Mouse (Mus musculus) heart, postnatal 10 days (tissue): ENCODE results near the gene Dydc2. TPM values are rescaled to one million over a fixed set of nuclear protein-coding genes. Genes with fewer than 3 reads are reported as not detected.

Experiments
- DNase-seq, 2 experiments: peaks; one replicate each; pipeline ENCODE4 v3.0.0; 2021
- intact Hi-C: fragments of 180-260 bp; cut with DNase I; formaldehyde crosslinking; loops from one replicate; pipeline ENCODE4 v1.15.1; 2025
- total RNA-seq, 2 experiments: library from RNA; stranded (reverse); gene quantifications; 2 replicates each; pipeline ENCODE4 v1.2.3; 2021

Gene Dydc2
- total RNA-seq, 2 experiments from 2014 or later: not detected

DNA sequence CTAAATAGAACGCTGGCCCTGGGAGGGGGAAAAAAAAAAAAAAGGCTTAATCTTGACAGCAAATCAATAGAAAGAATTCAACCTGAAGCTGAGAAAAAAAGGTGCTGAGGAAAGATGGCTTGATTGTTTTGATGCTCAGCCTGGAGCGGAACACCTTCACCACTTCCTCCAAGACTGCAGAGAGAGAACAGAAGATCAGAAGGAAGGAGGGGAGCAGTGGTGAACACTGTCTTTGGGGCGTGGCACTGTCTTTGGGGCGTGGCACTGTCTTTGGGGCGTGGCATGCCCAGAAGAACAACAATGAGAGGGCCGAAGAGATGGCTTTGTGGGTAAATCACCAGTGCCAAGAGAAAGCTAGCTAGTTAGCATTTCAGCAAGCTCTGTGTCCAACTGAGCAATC, 18.5 kb downstream of the Dydc2 start:
- intact Hi-C loops: no loop called here
- DNase-seq: no peak

DNA sequence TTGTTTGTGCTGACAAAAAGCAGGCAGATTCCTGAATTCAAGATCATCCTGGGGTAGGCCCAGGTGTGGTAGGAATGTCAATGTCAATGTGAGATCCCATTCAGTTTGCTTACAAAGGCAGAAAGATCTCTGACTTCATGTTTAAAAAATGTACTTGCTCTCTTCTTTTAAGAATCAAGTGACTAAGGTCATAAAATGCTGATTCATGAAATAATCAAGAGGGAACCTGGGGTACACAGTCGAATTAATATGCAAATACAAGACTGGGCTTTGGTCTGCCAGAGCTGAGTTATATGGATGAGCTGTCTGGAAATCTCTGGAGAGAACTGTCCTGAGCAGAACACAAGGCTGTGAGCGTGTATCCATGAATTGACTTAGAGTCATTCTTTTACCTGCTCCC, 21.6 kb downstream of the Dydc2 start:
- no peak for DNase-seq
- intact Hi-C loops: no loop called here

DNA sequence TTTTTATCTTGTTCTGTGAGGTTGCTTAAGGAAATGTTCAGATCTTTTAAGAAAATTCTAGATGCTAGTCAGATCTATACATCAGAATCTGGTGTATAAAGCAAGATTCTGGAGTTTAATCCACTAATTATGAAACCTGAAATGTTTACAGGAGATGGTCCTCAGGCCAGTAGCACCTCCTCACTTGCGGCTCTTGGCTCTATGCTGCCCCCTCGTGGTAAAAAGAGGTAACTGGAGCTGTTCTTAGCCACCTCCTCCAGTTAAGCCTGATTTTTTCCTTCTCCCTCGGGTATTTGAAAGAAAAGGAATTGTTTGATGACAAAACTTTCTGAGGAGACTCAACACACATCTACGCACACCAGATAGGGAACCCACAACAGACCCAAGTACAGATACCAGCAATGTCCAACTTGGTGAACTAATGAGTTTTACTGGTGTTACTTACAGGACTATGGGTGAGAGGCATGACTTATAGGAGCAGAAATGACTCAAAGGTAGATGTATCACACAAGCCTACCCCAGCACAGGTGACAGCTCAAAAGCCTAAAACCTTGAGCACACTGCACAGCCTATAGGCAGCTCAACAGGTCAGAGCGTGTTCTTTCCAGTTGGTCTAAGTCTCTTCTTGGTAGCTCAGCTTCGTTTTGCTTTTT, 33.7 kb downstream of the Dydc2 start:
- peak; percentile 57 to 77 for DNase-seq
- intact Hi-C loops: loop anchor here (2.0 kb wide), 1 partner anchor 1502 kb away; no protein-coding TSS in a partner anchor

DNA sequence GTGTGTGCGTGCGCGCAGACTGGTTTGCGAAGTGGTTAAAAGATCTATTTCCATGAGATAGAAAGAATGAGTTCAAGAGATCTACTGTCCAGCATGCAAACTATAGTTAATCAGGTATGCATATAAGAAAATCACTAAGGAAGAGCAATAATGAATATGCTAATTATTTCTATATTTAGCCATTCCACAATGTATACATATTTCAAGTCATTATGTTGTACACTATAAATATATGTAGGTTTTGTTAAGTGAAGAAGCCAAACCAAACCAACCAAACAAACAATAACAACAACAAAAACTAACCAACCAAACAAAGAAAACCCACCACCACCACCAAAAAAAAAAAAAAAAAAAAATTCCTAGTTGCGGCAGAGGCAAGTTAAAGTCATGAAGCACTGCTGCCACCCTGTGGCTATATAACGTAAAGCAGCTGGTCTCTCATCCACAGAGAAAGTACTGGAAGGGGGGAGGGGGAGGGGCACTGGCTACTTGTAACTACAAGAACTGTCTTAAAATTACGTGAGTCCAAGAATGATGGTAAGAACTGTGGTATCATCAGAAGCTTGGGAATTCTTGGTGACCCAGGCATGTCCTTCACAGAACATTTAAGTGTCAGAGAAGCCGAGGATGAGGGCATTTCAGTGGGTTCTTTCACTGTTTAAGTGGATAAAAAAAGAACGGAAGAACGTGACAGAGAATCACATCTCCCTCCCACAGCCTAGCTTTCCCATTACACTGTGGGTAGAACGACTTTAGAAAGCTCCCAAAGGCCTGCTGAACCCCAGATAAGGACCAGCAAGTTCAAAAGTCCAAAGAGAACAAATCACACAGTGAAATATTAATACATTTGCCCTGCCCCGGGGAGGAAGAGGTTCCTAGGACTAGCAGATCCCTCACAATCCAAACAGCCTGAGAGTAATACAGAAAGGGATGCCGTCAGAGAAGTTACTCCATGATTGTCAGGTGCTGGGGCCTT, 35.6 kb downstream of the Dydc2 start:
- intact Hi-C loops: loop anchor here (1.0 to 5.0 kb wide), 4 partner anchors 54 to 1501 kb away; no protein-coding TSS in a partner anchor
- peak; percentile 80 to 88 for DNase-seq

DNA sequence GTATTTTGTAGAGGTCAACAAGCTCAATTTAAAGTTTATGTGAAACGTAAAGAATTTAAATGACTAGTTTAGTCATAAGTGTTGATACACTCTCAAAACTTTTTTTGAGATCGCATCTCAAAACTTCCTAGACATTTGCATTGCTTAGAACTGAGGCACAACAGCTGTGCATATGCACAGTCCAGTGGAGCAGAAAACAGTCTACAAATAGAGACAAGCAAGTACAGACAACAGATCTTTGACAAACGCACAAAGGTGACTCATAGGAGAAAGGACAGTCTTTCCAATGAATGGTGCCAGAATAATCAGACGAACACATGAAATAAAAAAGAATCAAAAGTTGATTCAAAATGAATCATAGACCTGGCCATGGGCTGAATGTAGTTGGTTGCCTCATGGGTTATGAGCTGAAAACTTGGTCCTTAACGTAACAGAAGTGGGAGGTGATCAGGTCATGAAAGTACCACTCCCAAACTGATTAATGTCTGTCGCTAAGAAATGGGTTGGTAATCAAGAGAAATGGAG, 38.0 kb downstream of the Dydc2 start:
- intact Hi-C loops: loop anchor here (5.0 kb wide), 1 partner anchor 129 kb away; no protein-coding TSS in a partner anchor
- no peak for DNase-seq

DNA sequence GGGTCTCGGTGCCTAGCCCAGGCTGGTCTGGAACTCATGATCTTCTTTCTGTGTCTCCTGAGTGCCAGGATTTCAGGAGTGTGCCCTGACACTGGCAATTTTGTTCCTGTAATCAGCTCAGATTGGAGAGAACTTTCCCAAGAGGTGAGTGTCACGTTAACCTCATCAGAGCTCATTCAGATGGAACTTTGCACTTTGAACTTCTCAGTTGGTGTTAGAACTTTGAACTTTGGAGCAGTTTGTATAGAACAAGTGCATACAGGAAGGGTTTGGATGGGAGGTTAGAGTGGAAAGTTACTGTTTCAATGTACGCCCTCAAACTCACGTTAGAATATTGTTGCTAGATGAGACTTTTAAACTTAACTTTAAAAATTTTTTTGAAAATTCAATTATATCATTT, 39.7 kb downstream of the Dydc2 start:
- intact Hi-C loops: no loop called here

DNA sequence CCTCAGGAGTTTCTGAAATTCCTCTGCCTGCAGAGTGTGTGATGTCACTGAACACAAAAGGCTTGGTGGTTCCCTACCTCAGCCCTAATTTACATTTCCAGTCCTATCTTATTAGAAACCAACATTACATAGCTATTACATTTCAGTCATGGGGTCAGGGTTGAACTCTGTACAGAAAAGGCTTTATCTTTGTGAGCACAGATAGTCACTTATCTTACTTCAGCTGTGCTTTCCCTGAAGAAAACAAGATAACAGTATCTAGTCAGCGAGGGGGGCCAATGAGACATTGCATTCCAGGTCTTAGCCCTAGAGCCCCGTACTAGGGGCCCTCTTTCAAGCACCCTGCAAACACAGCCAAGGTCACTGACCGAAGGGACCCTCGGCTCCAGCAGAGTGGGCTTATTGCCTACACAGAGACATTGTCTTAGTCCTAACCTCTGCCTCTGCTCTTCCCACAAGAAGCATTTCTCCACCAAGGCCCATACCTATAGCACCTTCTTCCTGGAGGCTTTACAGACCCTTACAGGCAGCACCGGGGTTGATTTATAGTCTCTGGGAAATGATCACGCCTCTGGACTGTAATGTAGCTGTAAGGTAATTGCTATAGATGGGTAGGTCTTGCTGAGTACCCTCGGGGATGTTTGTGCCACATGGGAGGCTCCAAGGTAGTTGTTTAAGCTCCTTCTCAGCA, 43.3 kb downstream of the Dydc2 start:
- intact Hi-C loops: no loop called here
- DNase-seq: no peak

More for the DNA sequence above, 39.7 kb downstream of the Dydc2 start:
- DNase-seq: no peak

DNA sequence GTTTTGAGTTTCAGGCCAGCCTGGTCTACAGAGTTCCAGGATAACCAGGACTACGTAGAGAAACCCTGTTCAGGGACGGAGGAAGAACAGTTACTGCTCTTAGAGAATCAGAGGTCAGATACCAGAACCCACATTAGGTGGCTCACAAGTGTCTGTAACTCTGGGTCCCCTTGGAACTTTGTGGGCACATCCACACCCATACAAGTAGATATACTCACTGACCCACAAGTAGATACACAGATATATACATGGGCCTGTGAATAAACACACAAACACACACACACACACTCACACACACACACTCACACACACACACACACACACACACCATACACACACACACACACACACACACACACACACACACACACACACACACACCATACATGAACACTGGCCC, 43.9 kb downstream of the Dydc2 start:
- no peak for DNase-seq
- intact Hi-C loops: no loop called here

DNA sequence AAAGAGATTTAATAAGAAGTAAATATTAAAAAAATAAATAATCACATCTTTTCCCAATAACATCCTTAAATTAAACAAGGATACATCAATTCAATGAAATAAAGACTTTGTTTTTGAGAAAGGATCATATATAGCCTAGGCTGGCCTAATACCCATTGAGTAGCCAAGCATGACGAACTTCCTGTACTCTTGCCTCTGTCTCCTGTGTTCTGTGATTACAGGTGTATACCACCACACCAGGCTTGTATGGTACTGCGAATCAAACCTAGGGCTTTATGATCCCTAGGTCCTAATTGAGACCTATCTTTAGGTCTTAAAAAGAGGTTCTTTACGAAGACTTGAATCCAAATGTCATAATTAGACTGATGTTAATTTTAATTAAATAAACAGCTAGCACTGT, 47.8 kb downstream of the Dydc2 start:
- intact Hi-C loops: no loop called here
- DNase-seq: no peak

DNA sequence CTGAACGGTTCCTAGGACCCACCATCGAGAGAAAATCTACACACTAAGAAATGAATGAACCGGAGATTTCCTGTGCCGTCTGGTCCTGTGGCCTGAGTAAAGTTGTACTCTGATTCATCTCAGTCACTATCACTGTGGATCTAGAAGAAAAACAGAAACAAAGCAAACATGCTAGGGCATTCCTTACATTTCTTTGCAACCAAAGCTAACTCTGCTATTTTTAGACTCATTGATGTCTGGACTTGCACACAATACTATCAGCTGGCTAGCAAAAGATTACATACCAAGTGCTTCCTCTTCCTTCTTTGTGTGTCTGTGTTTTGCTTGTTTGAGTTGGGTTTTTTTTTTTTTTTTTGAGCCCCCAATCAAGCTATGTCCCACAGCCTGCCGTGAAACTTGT, 51.5 kb downstream of the Dydc2 start:
- no peak for DNase-seq
- intact Hi-C loops: no loop called here

DNA sequence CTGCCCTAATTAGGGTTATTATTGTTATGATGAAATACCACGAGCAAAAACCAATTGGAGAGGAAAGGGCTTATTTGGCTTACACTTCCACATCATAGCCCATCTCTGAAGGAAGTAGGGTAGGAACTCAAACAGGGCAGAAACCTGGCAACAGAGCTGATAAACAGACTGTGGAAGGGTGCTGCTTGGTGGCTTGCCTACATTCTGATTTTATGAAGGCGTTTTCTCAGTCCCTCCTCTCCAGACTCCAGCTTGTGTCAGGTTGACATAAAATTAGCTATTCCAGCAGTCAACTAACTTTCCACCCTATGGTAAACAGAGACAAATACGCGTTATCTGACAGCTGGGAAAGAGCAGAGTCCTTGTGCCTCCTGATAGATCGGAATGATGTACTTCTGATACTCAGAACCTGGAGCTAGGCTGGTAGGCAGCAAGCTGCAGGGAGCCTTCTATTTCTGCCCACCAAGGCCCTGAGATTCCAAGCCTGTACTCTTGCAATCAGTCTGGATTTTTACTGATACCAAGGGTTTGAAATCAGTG, 54.2 kb downstream of the Dydc2 start:
- intact Hi-C loops: loop anchor here (5.0 kb wide), 1 partner anchor 37 kb away; no protein-coding TSS in a partner anchor
- no peak for DNase-seq

DNA sequence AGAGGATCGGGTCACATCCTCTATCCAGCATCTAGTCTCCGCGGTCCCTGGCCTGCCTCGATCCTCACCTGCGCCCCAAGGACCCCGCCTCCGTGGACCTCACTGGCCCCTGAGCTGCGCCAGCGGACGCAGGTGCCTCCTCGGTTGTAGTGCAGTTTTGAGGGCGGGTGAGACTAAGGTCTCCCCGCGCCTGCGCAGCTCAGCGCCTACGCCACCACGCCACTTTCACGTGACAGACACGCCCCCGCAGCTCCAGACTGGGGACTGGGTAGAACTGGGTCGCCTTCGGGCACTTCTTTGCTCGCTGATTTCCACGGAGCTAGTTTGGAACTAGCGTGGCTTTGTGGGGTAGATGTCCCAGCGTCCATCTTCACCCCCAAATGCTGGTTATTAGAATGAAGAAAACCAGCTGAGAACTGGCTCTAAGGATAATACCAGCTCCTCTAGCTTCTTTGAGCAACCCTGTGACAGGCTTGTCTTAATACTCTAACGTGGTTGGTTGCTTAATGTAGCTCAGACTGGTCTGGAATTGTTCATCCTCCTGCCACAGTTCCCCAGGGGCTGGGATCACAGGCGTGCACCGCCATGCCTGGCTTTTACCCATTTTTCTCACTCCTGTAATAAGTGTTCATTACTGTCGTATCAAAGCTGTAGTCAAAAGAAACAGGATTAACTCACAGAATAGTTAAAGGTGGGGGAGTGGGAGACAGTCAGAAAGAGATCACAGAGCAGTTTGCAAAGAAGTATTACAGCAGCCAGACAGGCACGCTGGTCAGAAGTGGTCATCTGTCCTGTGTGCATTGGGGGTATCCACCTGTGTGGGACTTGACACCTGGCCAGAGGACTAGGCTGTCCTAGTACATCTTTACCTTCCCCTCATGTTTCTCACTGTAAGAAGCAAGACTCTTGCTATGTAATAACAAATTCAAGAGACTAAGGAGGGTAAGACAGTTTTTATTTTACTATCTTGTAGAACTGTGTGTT, 55.1 kb downstream of the Dydc2 start, which contains the start of gene Fam213a:
Gene Fam213a (minus strand): TSS at position 159 of the 984 bp plus-strand sequence.
- DNase-seq: peak; percentile 88 to 89
- intact Hi-C loops: loop anchor here (5.0 kb wide), 1 partner anchor 37 kb away; no protein-coding TSS in a partner anchor

DNA sequence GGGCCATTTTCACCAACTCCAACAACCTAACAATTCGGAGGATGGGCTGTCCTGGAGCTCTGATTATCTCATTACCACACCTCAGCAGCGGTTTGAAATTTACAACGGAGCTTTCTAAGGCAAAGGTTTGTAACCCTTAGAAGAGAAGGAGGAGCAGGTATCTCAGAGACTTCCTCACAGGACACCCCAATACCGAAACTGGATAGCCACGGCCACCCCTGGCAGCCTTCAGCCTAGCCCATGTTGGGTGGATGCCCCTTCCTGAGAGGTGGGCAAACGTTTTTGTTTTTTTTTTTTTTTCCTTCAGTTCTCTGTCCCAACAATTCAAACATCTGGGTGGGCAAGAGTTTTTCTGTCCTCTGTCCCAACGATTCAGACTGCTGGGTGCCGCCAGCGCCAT, 55.9 kb downstream of the Dydc2 start:
- intact Hi-C loops: loop anchor here (5.0 kb wide), 1 partner anchor 36 kb away; no protein-coding TSS in a partner anchor

DNA sequence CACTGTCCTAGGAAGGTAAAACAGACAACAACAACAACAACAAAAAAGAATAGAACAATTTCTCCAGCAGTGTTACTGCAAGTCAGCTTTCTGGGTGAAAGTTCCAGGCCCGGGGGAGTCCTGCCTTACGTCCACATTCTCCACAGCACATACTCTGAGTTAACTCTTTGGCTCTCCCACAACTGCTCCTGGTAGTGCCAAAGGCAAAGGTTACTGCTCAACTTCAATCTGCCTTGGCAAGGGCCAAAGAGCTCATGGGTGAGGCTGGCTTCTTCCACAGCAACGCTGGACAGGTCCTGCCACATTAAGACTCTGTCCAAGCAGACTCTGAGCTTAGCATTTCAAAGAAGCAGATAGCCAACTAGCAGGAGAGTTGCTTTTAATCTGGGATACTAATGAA, 57.1 kb downstream of the Dydc2 start:
- intact Hi-C loops: loop anchor here (5.0 kb wide), 1 partner anchor 35 kb away; no protein-coding TSS in a partner anchor
- no peak for DNase-seq

More for the DNA sequence above, 55.9 kb downstream of the Dydc2 start:
- DNase-seq: no peak

DNA sequence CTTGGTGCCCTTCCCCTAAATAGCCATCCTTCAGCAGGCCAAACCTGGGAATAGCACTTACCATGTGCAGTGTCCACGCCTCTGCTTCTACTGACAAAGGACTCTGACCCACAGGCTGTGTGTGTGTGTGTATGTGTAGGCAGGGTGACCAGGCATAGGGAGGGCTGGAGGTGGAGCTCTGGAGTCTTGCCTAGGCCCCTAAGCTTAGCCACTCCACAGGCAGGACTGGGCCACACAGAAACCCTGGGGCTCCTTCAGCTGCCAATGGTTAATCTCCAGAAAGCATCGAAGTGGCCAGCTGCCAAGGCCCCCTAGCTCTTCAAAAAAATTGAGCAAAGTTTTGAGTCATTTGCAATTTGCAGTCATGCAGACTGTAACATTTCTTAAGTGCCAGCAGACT, 60.9 kb downstream of the Dydc2 start:
- no peak for DNase-seq
- intact Hi-C loops: no loop called here

DNA sequence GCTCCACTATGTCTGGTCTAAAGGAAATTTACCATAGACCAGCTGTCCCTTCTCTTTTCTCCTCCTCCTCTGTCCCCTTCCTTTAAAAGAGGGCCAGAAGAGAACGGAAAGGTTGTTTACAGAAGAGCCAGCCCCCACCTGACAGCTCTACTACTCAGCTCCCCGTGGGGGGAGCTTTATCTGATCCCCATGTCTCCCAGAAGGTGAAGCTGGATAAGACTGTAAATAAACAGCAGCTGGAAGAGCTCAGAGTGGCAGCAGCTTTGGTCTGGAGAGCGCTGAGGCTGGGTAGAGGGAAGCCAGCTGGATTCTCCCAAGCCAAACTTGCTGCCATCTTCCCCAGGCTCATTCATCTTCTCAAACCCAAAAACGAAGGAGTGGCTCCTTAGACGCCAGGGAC, 61.4 kb downstream of the Dydc2 start:
- intact Hi-C loops: no loop called here
- no peak for DNase-seq

DNA sequence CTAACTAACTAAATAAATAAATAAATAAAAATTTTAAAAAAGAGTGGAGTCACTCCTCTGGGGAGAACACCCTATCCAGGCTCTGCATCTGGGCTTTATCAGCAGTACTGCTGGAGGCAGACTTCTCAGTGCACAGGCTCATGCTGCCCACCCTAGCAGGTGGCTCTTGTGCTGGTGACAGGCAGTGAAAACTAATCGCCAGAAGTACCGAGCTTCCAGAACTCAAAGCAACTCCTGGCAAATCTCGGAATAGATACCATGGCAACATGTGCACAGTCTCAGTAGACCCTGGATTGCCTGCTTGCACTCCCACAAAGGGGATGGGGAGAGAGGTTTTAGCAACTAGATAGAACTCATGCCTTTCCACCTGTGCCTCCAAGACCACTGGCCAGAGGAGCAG, 62.1 kb downstream of the Dydc2 start:
- intact Hi-C loops: no loop called here
- no peak for DNase-seq

DNA sequence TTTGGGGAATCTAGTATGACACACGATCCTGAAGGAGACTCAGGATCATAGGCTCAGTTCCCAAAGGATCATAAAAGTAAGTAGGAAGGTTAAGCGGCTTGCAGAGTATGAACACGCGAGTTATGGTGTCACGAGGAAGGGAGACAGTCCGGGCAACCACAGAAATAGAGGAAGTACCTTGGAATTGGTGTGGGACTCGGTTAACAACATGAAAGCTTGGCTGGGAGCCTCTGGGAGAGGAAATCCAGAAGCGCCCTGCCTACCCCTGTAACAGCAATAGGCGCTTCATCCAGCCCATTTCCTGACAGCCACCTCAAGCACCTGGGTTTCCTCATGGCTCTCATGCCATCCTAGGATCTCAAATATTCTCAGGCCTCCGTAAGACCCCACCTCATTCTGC, 62.7 kb downstream of the Dydc2 start:
- no peak for DNase-seq
- intact Hi-C loops: no loop called here

DNA sequence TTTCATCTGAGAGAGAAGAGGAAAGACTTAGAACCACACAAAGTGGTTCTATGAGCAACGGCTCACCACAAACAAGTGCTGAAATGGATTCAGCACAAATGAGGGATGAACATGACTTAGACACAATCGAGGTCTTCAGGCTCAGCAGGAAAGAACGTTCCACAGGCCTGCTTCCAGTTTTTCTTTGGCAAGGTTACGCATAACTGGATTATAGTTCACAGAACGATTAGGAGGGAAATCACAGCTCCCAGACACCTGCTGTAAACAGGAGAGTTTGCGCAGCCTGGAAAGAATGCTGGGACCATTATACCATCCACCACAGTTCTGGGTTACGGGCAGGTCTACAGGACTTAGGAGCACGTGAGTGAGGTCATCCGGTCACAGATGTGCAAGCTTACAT, 63.3 kb downstream of the Dydc2 start:
- intact Hi-C loops: no loop called here
- no peak for DNase-seq
